Mouse (Mus musculus): ENCODE results near the gene Mutyh.
"Not testable (repeated sequence)": the region's sequence is repeated elsewhere in the genome, so short reads cannot be mapped to it uniquely, and the experiment has no call there.

Gene Mutyh

DNA sequence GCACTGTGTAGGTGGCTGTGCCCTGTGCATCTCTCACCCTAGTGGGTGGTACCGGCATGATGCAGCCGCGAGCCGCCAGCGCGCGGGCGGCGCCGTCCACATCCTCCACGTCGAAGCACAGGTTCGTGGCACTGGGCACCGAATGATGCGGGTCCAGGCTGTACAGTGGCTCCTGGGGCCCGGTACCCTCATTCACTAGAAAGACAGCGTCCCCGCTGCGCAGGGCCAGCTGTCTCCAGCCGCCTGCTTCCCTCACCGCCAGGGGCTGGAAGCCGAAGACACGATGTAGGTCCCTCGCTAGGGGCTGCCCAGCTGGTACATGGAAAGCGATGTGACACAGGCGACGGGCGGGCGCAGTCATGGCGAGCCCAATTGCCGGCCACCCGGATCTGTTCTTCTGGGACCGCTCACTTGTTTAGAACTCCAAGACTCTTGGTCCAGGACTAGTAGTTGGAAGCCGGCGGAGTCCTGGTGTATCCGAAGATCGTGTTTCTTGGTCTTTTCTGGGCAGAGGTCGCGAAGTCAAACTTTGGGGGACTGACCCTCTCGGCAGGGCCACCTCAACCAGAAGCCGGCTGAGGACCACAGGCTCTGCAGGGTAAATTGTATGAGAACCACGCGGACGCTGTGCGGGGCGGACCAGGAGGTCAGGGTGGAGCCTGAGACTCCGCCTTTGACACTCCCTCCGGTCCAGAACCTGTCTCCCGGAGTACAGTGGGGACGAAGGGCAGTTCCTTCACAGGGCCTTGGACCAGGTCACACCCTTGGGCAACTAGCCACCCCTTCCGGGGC is 13.6 kb downstream of the Mutyh start:
- DNase-seq (ENCODE audit: low spot score) = peak; percentile 83

GRCm38 (mm10) chr4:116821694-116822016 is 14.1 kb downstream of the Mutyh start, which contains the start of gene Hpdl:
TSS of gene Hpdl (minus strand) at chr4:116821707.
- DNase-seq (ENCODE audit: low spot score) = no peak

DNA sequence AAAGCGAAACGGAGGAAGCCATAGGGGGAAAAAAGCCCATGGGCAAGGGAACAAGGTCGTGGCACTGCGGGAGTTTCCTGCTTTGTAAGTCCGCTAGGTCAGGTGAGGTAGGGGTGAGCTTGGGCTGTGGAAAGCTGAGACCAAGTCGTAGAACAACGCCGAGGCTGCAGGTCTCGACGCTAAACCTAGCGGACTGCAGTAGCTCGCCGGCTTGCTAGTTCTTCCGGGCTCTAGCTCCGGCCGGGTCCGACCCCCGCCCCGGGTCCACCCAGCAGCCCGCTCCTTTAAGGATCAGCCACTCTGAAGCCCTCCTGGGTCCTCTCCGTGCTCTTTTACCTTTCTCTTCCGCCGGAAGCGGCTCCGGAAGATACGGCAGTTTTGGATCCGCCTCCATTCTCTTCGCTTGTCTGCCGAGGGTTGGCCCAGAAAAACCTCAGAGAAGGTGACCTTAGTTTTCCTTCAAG is 17.1 kb downstream of the Mutyh start:
- DNase-seq (ENCODE audit: low spot score) = peak; percentile 82

DNA sequence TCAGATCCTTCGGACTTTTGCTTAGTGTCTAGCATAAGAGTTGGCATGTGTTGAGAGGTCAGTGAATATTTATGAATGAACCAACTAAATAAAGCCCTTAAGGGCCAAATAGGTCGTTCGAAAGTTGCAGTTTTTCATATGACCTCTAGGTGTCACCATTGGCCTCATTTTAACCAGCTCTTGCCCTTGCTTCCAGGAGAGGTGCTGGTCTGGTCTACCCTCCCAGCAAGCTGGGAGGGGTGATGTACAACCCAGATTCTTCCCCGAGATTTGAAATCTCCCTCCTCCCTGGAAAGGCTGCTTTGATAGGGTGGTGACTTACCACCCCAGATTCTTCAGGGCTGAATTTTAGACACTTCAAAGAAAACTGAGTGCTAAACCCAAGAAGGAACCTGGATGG is 20.3 kb downstream of the Mutyh start:
- DNase-seq (ENCODE audit: low spot score) = peak; percentile 34

DNA sequence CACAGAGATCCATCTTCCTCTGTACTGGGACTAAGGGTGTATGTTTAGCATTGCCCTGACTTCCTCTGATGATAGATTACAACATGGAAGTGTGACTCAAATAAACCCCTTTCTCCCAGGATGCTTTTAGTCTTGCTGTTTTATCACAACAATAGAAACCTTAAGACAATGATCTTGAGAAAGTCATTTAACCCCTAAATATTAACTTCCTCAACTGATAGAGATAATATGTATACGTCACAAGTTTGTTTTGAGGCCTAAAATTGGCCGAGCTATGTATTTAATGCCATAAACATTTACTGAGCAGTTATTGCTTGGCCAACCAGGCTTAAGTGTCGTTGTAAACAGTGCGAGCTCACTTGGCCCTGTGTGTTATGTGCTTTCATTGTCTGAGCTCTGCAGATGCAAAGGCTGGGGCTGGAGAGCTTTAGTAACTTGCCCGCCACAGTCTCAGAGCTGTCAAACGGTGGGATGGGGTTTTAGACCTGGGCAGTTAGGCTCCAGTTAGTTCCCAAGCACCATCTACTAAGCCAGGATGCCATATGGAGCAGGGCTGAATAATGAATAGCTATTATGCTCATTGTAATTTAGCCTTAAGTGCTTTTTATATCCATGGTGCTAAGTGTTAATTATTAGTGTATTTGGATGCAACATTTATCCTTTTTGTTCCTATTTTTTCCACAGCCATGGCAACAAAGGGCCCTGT is 22.0 kb downstream of the Mutyh start:
- no peak for DNase-seq (ENCODE audit: low spot score)

DNA sequence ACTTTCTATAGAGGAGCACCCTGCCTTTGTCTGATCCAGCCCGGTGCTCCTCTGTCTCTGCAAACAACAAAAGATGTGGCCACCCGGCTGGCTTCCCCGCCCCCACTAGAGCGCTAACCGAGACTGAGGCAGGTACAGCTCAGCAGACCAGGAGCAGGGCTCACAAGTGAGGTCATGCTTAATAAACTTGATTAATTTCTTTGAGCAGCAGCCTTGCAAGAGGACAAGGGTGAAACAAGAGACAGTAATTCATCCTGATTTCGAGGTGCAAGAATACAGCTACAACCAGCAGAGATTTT is 22.5 kb downstream of the Mutyh start:
- no peak for DNase-seq (ENCODE audit: low spot score)

GRCm38 (mm10) chr4:116838999-116839398 is 31.5 kb downstream of the Mutyh start:
- DNase-seq (ENCODE audit: low spot score) = peak; percentile 60

- not testable (repeated sequence) for DNase-seq (ENCODE audit: low spot score)
These were observed 32.6 kb downstream of the Mutyh start for GRCm38 (mm10) chr4:116840096-116840495.

GRCm38 (mm10) chr4:116840841-116841240 is 33.3 kb downstream of the Mutyh start:
- no peak for DNase-seq (ENCODE audit: low spot score)

DNA sequence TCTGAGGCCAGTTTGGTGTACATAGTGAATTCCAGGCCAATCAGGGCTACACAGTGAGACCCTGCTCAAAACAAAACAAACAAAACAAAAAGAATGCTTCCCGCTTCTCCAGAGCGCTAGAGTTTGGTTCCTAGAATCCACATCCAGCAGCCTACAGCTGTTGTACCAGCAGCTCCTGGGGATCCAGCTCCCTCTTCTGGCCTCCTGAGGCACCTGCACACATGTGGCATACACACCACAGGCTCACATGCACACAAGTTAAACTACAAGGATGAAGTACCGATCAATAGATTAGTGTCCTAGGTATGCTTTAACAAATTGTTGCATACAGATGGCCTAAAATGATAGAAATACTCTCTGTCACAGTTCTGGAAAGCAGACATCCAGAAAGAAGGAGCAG is 36.8 kb downstream of the Mutyh start:
- DNase-seq (ENCODE audit: low spot score) = no peak

- no peak for DNase-seq (ENCODE audit: low spot score)
These were observed 42.4 kb downstream of the Mutyh start for GRCm38 (mm10) chr4:116849901-116850300.

- no peak for DNase-seq (ENCODE audit: low spot score)
These were observed 46.8 kb downstream of the Mutyh start for GRCm38 (mm10) chr4:116854286-116854685.

GRCm38 (mm10) chr4:116857203-116857602 is 49.7 kb downstream of the Mutyh start:
- DNase-seq (ENCODE audit: low spot score) = no peak

DNA sequence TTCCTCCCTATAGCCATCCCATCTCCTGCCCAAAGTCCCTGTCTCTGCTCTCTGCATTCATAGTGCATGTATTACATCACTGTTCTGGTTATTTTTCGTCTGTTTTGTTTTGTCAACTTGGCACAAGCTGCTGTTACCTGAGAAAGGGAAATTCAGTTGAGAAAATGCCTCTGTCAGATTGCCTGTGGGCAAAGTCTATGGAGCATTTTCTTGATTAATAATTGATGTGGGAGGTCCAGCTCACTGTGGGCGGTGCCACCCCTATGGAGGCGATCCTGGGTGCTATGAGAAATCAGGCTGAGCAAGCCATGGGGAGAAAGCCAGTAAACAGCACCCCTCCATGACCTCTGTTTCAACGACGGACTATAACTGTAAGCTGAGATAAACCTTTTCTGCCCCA is 52.2 kb downstream of the Mutyh start:
- DNase-seq (ENCODE audit: low spot score) = no peak

GRCm38 (mm10) chr4:116862023-116862422 is 54.5 kb downstream of the Mutyh start:
- no peak for DNase-seq (ENCODE audit: low spot score)

Data from yolk sac, embryonic 10.5 days (tissue).